Mouse (Mus musculus) kidney, embryonic 14.5 days (tissue): ENCODE data around the gene Dlec1. TPM values are rescaled to one million over a fixed set of nuclear protein-coding genes. Genes with fewer than 3 reads are reported as not detected.

ENCODE experiments used
- ATAC-seq: fragments of 200-750 bp; cut with Nextera tagmentation; 2 replicates; pipeline ENCODE4 v1.8.0; 2017; ENCODE audit warnings: moderate number of reproducible peaks, mild to moderate bottlenecking, moderate TSS enrichment, moderate library complexity; ENCODE audit not compliant: low FRiP score, low TSS enrichment
- H3K27ac ChIP-seq: fragments of 300-500 bp; sonication (generic); 2 replicates; pipeline ENCODE4 v1.5.1; 2014; ENCODE audit warnings: low read depth, mild to moderate bottlenecking, low read length, moderate library complexity, mixed read lengths
- H3K27me3 ChIP-seq: fragments of 300-500 bp; sonication (generic); 2 replicates; pipeline ENCODE4 v1.6.1; 2014; ENCODE audit warnings: mild to moderate bottlenecking, low read length; ENCODE audit not compliant: control insufficient read depth, insufficient read depth
- H3K36me3 ChIP-seq: fragments of 300-500 bp; sonication (generic); 2 replicates; pipeline ENCODE4 v1.6.1; 2014; ENCODE audit warnings: low read length, mixed read lengths; ENCODE audit not compliant: control insufficient read depth, insufficient read depth
- H3K4me1 ChIP-seq: fragments of 300-500 bp; sonication (generic); 2 replicates; pipeline ENCODE4 v1.6.1; 2014; ENCODE audit warnings: low read length, mixed read lengths; ENCODE audit not compliant: control insufficient read depth, insufficient read depth
- H3K4me2 ChIP-seq: fragments of 300-500 bp; sonication (generic); replicated peaks from 2 replicates; pipeline ENCODE4 v1.6.1; 2014; ENCODE audit warnings: low read depth, mild to moderate bottlenecking, low read length
- H3K4me3 ChIP-seq: fragments of 300-500 bp; sonication (generic); 2 replicates; pipeline ENCODE4 v1.5.1; 2014; ENCODE audit warnings: mild to moderate bottlenecking, low read length
- H3K9ac ChIP-seq: fragments of 300-500 bp; sonication (generic); 2 replicates; pipeline ENCODE4 v1.6.1; 2014; ENCODE audit warnings: low read depth, mild to moderate bottlenecking, low read length, moderate library complexity
- H3K9me3 ChIP-seq: fragments of 300-500 bp; sonication (generic); 2 replicates; pipeline ENCODE4 v1.6.1; 2016; ENCODE audit warnings: low read length; ENCODE audit not compliant: control insufficient read depth
- WGBS: fragments of 180-500 bp; shearing (Covaris S2); extraction: QIAGEN DNeasy Blood & Tissue Kit; methylation state at CpG from one replicate; pipeline ENCODE4 v1.1.7; 2014; 5-methylcytosine and 5-hydroxymethylcytosine counted together
- polyA plus RNA-seq: library from polyadenylated mRNA; unstranded; fragments of >200 nt; fragmentation: Nextera tagmentation; extraction: Ambion mirVana; gene quantifications from 2 replicates; pipeline ENCODE4 v1.2.1, GENCODE M21; 2014

Dlec1 gene
- polyA plus RNA-seq, 1 experiment from 2014 or later, result 3.2 TPM

- Histone ChIP-seq H3K27ac (peak overlapping the region; percentile 55; the same call in 1 of the 2 replicates), H3K4me2 (0 out of 2 replicates have a peak overlapping the region, but pooled peaks have one; percentile 17), H3K9ac (no peak overlapping the region), H3K27me3 (no peaks in the 10 kb centered on the region), H3K36me3 (no peaks in the 10 kb centered on the region), H3K4me3 (no peak overlapping the region), H3K9me3 (no peaks in the 10 kb centered on the region), H3K4me1 (peaks cover 17% of the 10 kb centered on the region)
- peak; percentile 77 for ATAC-seq
- 68% methylated on average over 19 of the region's 19 CpGs for WGBS
Measured at GRCm38 (mm10) chr9:119119409-119120167, 17.3 kb downstream of the Dlec1 start.

GRCm38 (mm10) chr9:119120168-119120560 is 17.9 kb downstream of the Dlec1 start:
- WGBS, result 53% methylated on average over 3 of the region's 3 CpGs
- H3K9ac ChIP-seq, result no peak overlapping the region
- no peak for ATAC-seq
- H3K9me3 ChIP-seq, result no peaks in the 10 kb centered on the region
- no peaks in the 10 kb centered on the region for H3K36me3 ChIP-seq
- H3K4me2 ChIP-seq, result 0 out of 2 replicates have a peak overlapping the region, but pooled peaks have one; percentile 5
- no peak overlapping the region for H3K4me3 ChIP-seq
- no peak overlapping the region for H3K27ac ChIP-seq
- H3K27me3 ChIP-seq, result no peaks in the 10 kb centered on the region
- peaks cover 17% of the 10 kb centered on the region for H3K4me1 ChIP-seq

GRCm38 (mm10) chr9:119122596-119123369 is 20.5 kb downstream of the Dlec1 start:
- Histone ChIP-seq H3K9ac (no peak overlapping the region), H3K27me3 (no peaks in the 10 kb centered on the region), H3K4me2 (no peak overlapping the region), H3K4me3 (no peak overlapping the region), H3K27ac (no peak overlapping the region), H3K36me3 (no peaks in the 10 kb centered on the region), H3K4me1 (peaks cover 17% of the 10 kb centered on the region), H3K9me3 (no peaks in the 10 kb centered on the region)
- WGBS, result 78% methylated on average over 18 of the region's 18 CpGs
- ATAC-seq, result no peak

GRCm38 (mm10) chr9:119128436-119129181 is 26.3 kb downstream of the Dlec1 start:
- ATAC-seq, result 0 out of 2 replicates have a peak, but pooled peaks have one; percentile 18
- Histone ChIP-seq H3K27me3 (no peaks in the 10 kb centered on the region), H3K27ac (no peak overlapping the region), H3K4me2 (no peak overlapping the region), H3K9me3 (no peaks in the 10 kb centered on the region), H3K4me3 (no peak overlapping the region), H3K9ac (no peak overlapping the region), H3K4me1 (0 out of 2 replicates have a peak, but pooled peaks cover 4% of the 10 kb centered on the region), H3K36me3 (no peaks in the 10 kb centered on the region)
- 87% methylated on average over 12 of the region's 12 CpGs for WGBS

- H3K27ac ChIP-seq, result no peak overlapping the region
- H3K4me1 ChIP-seq, result 0 out of 2 replicates have a peak, but pooled peaks cover 4% of the 10 kb centered on the region
- H3K27me3 ChIP-seq, result no peaks in the 10 kb centered on the region
- no peak overlapping the region for H3K9ac ChIP-seq
- no peak overlapping the region for H3K4me2 ChIP-seq
- ATAC-seq, result no peak
- WGBS, result 49% methylated on average over 5 of the region's 5 CpGs
- no peak overlapping the region for H3K4me3 ChIP-seq
- H3K9me3 ChIP-seq, result no peaks in the 10 kb centered on the region
- no peaks in the 10 kb centered on the region for H3K36me3 ChIP-seq
Measured at GRCm38 (mm10) chr9:119130692-119131091, 28.4 kb downstream of the Dlec1 start.

GRCm38 (mm10) chr9:119138836-119139235 is 36.6 kb downstream of the Dlec1 start:
- Histone ChIP-seq H3K27me3 (no peaks in the 10 kb centered on the region), H3K36me3 (no peaks in the 10 kb centered on the region), H3K27ac (no peak overlapping the region), H3K4me2 (no peak overlapping the region), H3K4me1 (no peaks in the 10 kb centered on the region), H3K4me3 (no peak overlapping the region), H3K9me3 (no peaks in the 10 kb centered on the region), H3K9ac (no peak overlapping the region)
- 88% methylated on average over 2 of the region's 2 CpGs for WGBS
- no peak for ATAC-seq

GRCm38 (mm10) chr9:119142066-119142465 is 39.8 kb downstream of the Dlec1 start:
- WGBS, result 56% methylated on average over 5 of the region's 5 CpGs
- ATAC-seq, result no peak

GRCm38 (mm10) chr9:119143372-119143771 is 41.1 kb downstream of the Dlec1 start:
- Histone ChIP-seq H3K4me3 (no peak overlapping the region), H3K9me3 (no peaks in the 10 kb centered on the region), H3K4me1 (no peaks in the 10 kb centered on the region), H3K4me2 (no peak overlapping the region), H3K27ac (no peak overlapping the region), H3K36me3 (no peaks in the 10 kb centered on the region), H3K27me3 (no peaks in the 10 kb centered on the region), H3K9ac (no peak overlapping the region)
- 67% methylated on average over 9 of the region's 9 CpGs for WGBS
- no peak for ATAC-seq

More at GRCm38 (mm10) chr9:119142066-119142465, 39.8 kb downstream of the Dlec1 start:
- no peak overlapping the region for H3K9ac ChIP-seq
- H3K27ac ChIP-seq, result no peak overlapping the region
- H3K27me3 ChIP-seq, result no peaks in the 10 kb centered on the region
- no peaks in the 10 kb centered on the region for H3K4me1 ChIP-seq
- H3K36me3 ChIP-seq, result no peaks in the 10 kb centered on the region
- no peak overlapping the region for H3K4me2 ChIP-seq
- no peaks in the 10 kb centered on the region for H3K9me3 ChIP-seq
- no peak overlapping the region for H3K4me3 ChIP-seq
